Mouse (Mus musculus) stomach, embryonic 15.5 days (tissue): ENCODE measurements at regions not wholly inside any gene's neighbourhood (a gene's known extent, or its start where the extent isn't known, plus 50 kb on each side); places are given as distances from the start of the nearest gene placed in this dataset.

Experiments
- ATAC-seq: fragments of 200-750 bp; cut with Nextera tagmentation; 2 replicates; pipeline ENCODE4 v1.8.0; 2017; ENCODE audit warnings: low read depth, moderate number of reproducible peaks, moderate TSS enrichment; ENCODE audit not compliant: insufficient read depth, low FRiP score
- H3K27ac ChIP-seq: fragments of 300-500 bp; sonication (generic); 2 replicates; pipeline ENCODE4 v1.5.1; 2015; ENCODE audit warnings: mild to moderate bottlenecking, inconsistent platforms
- H3K27me3 ChIP-seq: fragments of 300-500 bp; sonication (generic); replicated peaks from 2 replicates; pipeline ENCODE4 v1.6.1; 2015; ENCODE audit warnings: inconsistent platforms
- H3K36me3 ChIP-seq: fragments of 300-500 bp; sonication (generic); 2 replicates; pipeline ENCODE4 v1.6.1; 2015; ENCODE audit warnings: inconsistent platforms
- H3K4me1 ChIP-seq: fragments of 300-500 bp; sonication (generic); 2 replicates; pipeline ENCODE4 v1.6.1; 2015; ENCODE audit warnings: inconsistent platforms
- H3K4me2 ChIP-seq: fragments of 300-500 bp; sonication (generic); 2 replicates; pipeline ENCODE4 v1.6.1; 2015; ENCODE audit warnings: mild to moderate bottlenecking, inconsistent platforms
- H3K4me3 ChIP-seq: fragments of 300-500 bp; sonication (generic); replicated peaks from 2 replicates; pipeline ENCODE4 v1.5.1; 2015; ENCODE audit warnings: inconsistent platforms
- H3K9ac ChIP-seq: fragments of 300-500 bp; sonication (generic); 2 replicates; pipeline ENCODE4 v1.6.1; 2015; ENCODE audit warnings: inconsistent platforms
- H3K9me3 ChIP-seq: fragments of 300-500 bp; sonication (generic); 2 replicates; pipeline ENCODE4 v1.6.1; 2016; ENCODE audit warnings: inconsistent platforms
- WGBS: fragments of 180-500 bp; shearing (Covaris S2); methylation state at CpG from one replicate; pipeline ENCODE4 v1.1.7; 2015; 5-methylcytosine and 5-hydroxymethylcytosine counted together

DNA sequence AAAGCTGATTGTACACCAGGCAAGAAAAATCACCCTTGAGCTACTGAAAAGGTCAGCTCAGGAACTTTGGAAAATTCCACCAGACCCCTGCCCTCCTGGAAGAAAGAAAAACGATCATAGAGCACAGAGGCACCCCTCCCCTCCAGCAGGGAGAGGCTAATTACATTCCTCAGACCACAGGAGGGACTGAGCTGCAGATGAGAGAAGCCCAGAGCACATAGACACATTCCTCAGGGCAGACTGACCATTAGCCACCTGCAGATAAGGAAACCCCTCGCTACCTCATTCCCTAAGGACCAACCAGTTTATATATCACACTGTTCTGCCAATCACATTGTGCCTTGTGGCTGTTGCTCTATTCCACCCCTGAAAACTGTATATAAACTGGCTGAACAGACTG, 230.3 kb downstream of the Parp8 start:
- H3K4me3 ChIP-seq, result no peak overlapping the region
- H3K9ac ChIP-seq, result no peak overlapping the region
- 30% methylated on average over 2 of the region's 2 CpGs for WGBS
- no peaks in the 10 kb centered on the region for H3K27me3 ChIP-seq
- no peak overlapping the region for H3K4me2 ChIP-seq
- no peaks in the 10 kb centered on the region for H3K9me3 ChIP-seq
- no peak for ATAC-seq
- H3K4me1 ChIP-seq, result no peaks in the 10 kb centered on the region
- H3K36me3 ChIP-seq, result no peaks in the 10 kb centered on the region
- no peak overlapping the region for H3K27ac ChIP-seq

DNA sequence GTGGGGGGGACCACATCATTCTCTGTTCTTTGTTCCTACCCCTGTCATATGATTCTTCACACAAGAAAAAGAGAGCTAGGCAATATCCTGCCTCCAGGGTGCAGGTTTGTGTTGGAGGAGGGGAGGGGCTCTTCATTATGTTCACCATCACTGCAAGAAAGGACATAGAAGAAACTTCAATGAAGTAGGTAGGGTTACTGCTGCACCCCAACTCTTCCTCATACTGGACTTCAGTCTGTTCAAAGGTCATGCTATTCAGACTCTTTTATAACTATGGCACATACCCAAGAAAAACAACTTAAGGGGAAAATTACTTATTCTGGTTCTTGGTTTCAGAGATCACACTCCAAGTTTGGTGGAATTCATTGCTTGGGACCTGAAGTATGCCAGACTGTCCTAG, 243.7 kb downstream of the Parp8 start:
- H3K4me2 ChIP-seq, result no peak overlapping the region

DNA sequence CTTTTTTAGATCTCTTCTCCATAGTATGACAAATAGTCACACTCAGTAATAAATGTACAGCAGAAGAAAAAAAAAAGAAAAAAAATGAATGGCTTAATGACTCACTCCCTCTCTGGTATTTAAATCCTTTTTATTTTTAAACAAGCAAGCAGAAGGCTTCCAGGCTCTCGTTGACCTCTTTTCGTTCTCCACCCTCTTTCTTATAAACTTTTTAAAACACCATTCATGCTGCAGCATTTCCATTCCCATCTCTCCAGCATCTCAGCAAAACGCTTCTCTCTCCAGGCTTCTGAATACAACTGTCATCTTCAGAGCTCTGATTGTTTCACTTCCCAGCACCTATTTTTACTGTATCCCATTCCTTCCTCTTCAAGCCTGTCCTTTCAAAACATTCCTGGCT, 259.8 kb downstream of the Parp8 start:
- 44% methylated on average over 3 of the region's 3 CpGs for WGBS
- Histone ChIP-seq H3K4me3 (no peak overlapping the region), H3K27me3 (no peaks in the 10 kb centered on the region)

More for the DNA sequence above, 243.7 kb downstream of the Parp8 start:
- no peak overlapping the region for H3K4me3 ChIP-seq
- H3K9me3 ChIP-seq, result no peaks in the 10 kb centered on the region
- no peaks in the 10 kb centered on the region for H3K4me1 ChIP-seq
- no peak overlapping the region for H3K9ac ChIP-seq
- no peaks in the 10 kb centered on the region for H3K36me3 ChIP-seq
- H3K27ac ChIP-seq, result no peak overlapping the region
- no peak for ATAC-seq
- H3K27me3 ChIP-seq, result no peaks in the 10 kb centered on the region

DNA sequence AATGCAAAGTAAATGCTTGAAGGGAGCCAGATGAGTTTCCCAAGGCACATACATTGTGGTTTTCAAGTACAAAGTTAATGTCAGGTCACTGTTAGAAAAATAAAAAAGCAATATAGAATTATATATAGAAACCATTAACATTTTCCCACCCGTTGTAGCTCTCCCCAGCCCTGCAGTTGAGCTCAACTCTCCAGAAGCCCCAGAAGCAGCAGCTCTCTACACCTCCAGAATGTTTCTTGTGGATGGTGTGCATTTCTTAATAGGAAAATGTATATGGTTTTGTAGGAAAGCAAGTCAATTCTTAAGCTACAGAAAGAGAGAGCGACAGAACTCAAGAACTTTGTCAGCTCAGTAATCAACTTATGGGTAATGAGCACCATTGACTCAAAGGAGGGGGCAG, 265.4 kb downstream of the Parp8 start:
- no peaks in the 10 kb centered on the region for H3K27me3 ChIP-seq
- no peak for ATAC-seq
- 86% methylated on average over 2 of the region's 2 CpGs for WGBS
- H3K9me3 ChIP-seq, result no peaks in the 10 kb centered on the region
- H3K4me1 ChIP-seq, result no peaks in the 10 kb centered on the region
- no peak overlapping the region for H3K9ac ChIP-seq
- H3K36me3 ChIP-seq, result no peaks in the 10 kb centered on the region
- no peak overlapping the region for H3K27ac ChIP-seq
- H3K4me3 ChIP-seq, result no peak overlapping the region
- no peak overlapping the region for H3K4me2 ChIP-seq

More for the DNA sequence above, 259.8 kb downstream of the Parp8 start:
- no peak for ATAC-seq
- H3K9me3 ChIP-seq, result no peaks in the 10 kb centered on the region
- H3K9ac ChIP-seq, result no peak overlapping the region
- no peaks in the 10 kb centered on the region for H3K36me3 ChIP-seq
- H3K27ac ChIP-seq, result no peak overlapping the region
- no peak overlapping the region for H3K4me2 ChIP-seq
- no peaks in the 10 kb centered on the region for H3K4me1 ChIP-seq

DNA sequence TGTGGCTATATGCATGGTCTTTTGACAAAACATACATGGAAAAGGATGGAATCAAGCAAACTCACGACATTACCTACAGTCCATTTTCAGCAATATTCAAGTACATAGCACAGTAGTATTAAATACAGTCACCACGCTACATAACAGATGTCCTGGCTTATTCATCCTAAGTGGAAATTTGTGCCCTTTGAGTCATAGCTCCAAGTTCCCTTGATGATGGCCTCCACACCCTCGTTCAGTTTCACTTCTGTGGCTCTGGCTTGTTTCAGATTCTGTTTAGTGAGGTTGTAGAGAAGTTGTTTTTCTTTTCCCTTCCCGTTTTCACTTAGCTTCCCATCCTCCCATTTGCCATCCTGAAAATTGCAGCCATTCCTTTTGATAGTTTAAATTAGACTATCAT, 284.5 kb downstream of the Parp8 start:
- H3K9ac ChIP-seq, result no peak overlapping the region
- no peaks in the 10 kb centered on the region for H3K27me3 ChIP-seq
- H3K4me1 ChIP-seq, result no peaks in the 10 kb centered on the region
- WGBS, result 67% methylated on average over 4 of the region's 4 CpGs
- H3K27ac ChIP-seq, result no peak overlapping the region
- no peaks in the 10 kb centered on the region for H3K9me3 ChIP-seq
- no peak overlapping the region for H3K4me3 ChIP-seq
- H3K36me3 ChIP-seq, result no peaks in the 10 kb centered on the region
- H3K4me2 ChIP-seq, result no peak overlapping the region
- no peak for ATAC-seq

DNA sequence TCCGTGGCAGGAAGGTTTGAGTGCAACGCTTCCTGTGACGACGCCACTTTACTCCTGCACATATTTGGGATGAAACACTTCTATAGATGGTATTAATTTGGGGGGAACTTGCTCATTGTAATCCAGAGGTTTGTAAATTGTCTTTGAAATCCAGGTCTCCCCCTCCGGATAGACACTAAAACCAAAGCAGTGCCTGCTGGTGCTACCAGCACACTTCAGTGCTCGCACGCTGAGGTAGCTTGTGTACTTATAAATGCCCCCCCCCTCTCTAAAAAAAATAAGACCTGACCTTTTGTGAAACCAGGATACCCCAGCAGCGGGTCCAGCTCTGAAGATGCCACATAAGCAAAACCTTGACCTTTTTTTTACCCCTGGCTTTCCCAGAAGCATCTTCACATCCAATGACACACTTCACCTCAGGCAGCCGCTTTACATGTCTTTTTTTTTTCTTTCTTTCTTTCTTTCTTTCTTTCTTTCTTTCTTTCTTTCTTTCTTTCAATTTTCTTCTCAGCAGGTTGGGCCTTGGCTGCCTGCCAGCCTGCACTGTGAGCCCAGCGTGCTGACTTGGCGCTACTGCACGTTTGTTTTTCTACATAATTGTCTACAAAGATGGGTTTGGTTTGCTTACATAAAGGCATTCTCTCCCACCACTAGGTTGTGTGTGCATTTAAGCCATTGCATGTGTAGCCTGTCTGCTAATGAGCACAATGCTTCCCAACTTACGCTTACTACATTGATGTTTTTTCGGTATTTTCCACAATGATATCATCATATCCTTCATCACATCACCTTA, 301.8 kb downstream of the Parp8 start:
- H3K4me1 ChIP-seq, result no peaks in the 10 kb centered on the region

DNA sequence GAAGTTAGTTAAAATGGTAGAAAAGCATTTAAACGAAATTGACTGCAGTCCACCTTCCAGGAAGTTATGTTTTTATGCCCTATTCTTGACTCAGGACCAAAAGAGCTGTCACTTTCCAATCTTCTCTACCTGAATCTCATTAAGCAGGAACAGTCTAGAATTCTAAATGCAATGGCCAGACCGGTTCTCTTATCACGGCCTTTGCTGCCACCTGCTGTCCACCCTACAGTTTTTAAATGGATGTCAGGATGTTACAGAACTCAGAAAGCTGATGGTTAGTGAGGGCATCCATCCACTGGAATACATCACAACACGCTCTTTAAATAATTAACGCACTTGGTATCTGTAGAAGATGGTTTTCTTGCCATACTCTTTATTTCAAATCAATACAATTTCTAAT, 310.5 kb downstream of the Parp8 start:
- ATAC-seq, result no peak
- Histone ChIP-seq H3K9me3 (no peaks in the 10 kb centered on the region), H3K4me3 (no peak overlapping the region), H3K27me3 (peaks cover 9% of the 10 kb centered on the region; the same call in 1 of the 2 replicates), H3K9ac (no peak overlapping the region), H3K36me3 (no peaks in the 10 kb centered on the region), H3K4me1 (no peaks in the 10 kb centered on the region), H3K4me2 (no peak overlapping the region), H3K27ac (no peak overlapping the region)
- WGBS, result 10% methylated on average over 5 of the region's 5 CpGs

More for the DNA sequence above, 301.8 kb downstream of the Parp8 start:
- Histone ChIP-seq H3K36me3 (no peaks in the 10 kb centered on the region), H3K4me3 (no peak overlapping the region), H3K9me3 (no peaks in the 10 kb centered on the region), H3K27me3 (no peaks in the 10 kb centered on the region), H3K4me2 (no peak overlapping the region), H3K9ac (no peak overlapping the region), H3K27ac (no peak overlapping the region)
- WGBS, result 64% methylated on average over 14 of the region's 14 CpGs
- ATAC-seq, result no peak

DNA sequence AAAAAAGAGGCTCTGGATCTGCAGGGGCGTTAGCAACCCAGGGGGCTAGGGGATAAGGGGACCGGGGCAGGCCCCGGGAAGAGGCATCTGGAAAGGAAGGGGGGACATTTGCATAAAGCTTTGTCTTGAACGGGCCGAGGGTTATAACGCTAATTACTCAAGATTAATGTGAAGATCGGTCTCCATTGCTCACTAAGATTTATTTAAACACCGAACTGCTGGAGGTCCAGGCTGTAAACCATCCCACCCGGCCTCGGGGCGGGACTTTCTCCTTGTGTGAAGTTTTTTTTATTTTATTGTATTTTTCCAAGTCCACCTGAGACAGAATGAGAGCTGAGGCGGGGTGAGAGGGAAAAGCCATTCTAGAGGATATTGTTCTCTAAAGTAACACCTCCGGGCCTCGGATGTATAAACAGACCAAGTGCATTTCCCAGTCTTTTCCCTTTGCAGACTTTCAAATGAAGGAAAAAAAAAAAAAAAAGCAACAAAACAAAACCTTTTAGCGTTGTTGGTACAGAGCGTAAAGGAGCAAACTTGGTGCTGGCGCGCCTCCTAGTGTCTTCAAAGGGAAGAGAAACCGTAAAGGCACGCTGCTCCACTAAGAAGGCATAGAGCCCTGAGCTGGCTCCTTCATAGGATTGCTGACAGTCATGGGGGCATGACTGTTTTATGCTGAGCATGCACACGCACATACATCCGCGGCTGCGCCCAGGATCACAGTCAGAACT, 313.3 kb downstream of the Parp8 start:
- H3K4me2 ChIP-seq, result peak overlapping the region; percentile 72
- H3K9ac ChIP-seq, result no peak overlapping the region
- peak overlapping the region; percentile 38 for H3K4me3 ChIP-seq
- under 1% methylated on average over 24 of the region's 24 CpGs for WGBS
- no peaks in the 10 kb centered on the region for H3K9me3 ChIP-seq
- H3K4me1 ChIP-seq, result no peaks in the 10 kb centered on the region
- H3K36me3 ChIP-seq, result no peaks in the 10 kb centered on the region
- peak overlapping the region; percentile 49; the same call in 1 of the 2 replicates for H3K27ac ChIP-seq
- ATAC-seq, result peak; percentile 74
- peaks cover 26% of the 10 kb centered on the region for H3K27me3 ChIP-seq

DNA sequence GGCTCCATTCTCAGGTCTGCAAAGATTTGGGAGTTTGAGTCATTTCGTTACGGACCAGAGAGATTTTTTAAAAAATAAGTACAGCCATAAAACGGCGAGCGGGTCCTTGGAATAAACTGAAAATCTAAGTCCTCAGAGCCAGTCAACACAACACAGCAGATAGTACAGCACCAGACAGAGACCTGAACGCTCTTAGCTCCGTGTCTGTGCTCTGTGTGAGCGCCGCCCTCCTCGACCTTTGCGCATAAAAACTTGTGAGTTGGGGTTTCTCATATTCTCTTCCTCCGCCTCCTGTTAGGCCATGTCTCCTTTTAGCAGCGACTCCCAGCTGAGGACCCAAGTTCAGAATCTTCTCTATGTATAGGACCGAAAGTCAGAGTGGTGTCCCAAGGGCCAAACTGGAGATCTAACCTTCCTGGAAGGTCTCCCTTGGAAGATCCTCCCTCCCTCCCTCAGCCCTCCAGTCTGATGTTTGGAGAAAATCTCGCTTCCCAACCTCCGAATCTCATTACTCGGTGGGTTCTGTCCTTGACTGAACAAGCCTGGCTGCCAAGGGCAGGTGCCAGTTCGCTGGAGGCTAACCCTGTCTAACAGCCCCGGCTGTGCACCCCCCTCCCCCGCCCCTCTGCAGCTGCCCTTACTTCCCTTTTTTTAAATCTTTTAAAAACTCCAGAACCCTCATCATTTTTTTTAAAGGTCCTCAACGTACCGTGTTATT, 314.0 kb downstream of the Parp8 start:
- ATAC-seq, result no peak
- Histone ChIP-seq H3K27ac (peak overlapping the region; percentile 49), H3K9ac (no peak overlapping the region)

DNA sequence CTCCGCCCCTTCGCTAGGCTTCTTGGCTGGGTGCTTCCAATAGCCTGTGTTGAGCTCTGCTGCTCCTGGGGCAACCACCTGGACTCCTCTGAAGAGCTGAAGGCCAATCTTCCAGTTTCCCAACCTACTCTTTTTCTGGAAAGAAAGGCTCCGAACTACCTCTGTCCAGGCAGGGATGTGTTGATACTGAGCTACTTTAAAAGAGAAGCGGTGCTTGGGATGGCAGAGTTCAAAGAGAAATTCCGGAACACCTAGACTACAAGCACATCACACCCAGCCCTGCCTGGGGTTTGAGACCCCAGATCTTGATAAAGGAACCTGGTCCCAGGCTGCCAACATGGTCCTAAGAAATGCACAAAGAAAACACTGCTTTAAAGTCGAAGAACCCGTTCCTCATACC, 315.7 kb downstream of the Parp8 start:
- 34% methylated on average over 7 of the region's 7 CpGs for WGBS
- H3K9ac ChIP-seq, result no peak overlapping the region
- peaks cover 35% of the 10 kb centered on the region for H3K27me3 ChIP-seq
- H3K4me2 ChIP-seq, result no peak overlapping the region; the same call in 1 of the 2 replicates
- no peaks in the 10 kb centered on the region for H3K9me3 ChIP-seq
- 0 out of 2 replicates have a peak, but pooled peaks cover 6% of the 10 kb centered on the region for H3K4me1 ChIP-seq
- no peak overlapping the region for H3K4me3 ChIP-seq
- peak overlapping the region; percentile 36 for H3K27ac ChIP-seq
- no peak for ATAC-seq
- H3K36me3 ChIP-seq, result no peaks in the 10 kb centered on the region

More for the DNA sequence above, 314.0 kb downstream of the Parp8 start:
- Histone ChIP-seq H3K9me3 (no peaks in the 10 kb centered on the region), H3K4me2 (peak overlapping the region; percentile 72), H3K4me1 (no peaks in the 10 kb centered on the region), H3K27me3 (peaks cover 26% of the 10 kb centered on the region), H3K36me3 (no peaks in the 10 kb centered on the region), H3K4me3 (peak overlapping the region; percentile 38)
- WGBS, result 4% methylated on average over 22 of the region's 22 CpGs

DNA sequence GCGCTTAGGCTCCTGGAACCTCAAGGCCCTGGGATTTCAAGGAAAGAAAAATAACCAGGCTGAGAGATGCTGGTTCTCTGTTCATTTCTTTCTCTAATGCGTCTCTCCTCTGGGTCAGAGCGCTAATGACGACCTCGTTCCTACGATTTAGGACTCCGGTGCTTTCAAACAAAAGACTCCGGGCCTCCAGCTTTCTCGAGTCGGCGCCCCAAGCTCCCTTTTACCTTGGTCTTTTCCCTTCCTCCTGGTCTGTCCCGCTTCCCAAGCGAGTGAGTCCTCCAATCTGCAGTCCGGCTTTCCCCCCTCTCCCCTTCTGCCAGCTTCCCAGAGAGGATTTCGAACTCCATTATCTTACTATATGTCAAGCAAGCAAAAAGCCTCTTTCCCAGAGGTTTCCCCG, 316.5 kb downstream of the Parp8 start:
- H3K9me3 ChIP-seq, result no peaks in the 10 kb centered on the region
- H3K27ac ChIP-seq, result peak overlapping the region; percentile 80
- no peak overlapping the region for H3K9ac ChIP-seq
- peaks cover 30% of the 10 kb centered on the region for H3K27me3 ChIP-seq
- H3K36me3 ChIP-seq, result no peaks in the 10 kb centered on the region
- WGBS, result 7% methylated on average over 16 of the region's 16 CpGs
- peak overlapping the region; percentile 47 for H3K4me2 ChIP-seq
- no peak for ATAC-seq
- H3K4me3 ChIP-seq, result peak overlapping the region; percentile 31
- H3K4me1 ChIP-seq, result 0 out of 2 replicates have a peak, but pooled peaks cover 6% of the 10 kb centered on the region

DNA sequence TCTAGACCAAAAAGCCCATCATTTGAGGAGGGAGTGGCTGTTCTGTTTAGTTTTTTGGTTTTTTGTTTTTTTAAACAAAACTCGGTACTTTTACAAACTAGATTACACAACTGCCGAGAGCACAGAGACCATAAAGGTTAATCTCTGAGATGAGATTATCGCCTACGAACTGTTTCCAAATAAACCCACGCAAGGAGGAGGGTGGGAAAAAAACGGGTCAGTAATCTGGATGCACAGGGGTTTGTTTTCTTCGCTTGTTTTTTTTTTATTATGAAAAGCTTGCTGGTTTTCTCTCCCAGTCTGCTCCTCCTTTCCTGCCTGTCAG, 316.9 kb downstream of the Parp8 start:
- no peaks in the 10 kb centered on the region for H3K9me3 ChIP-seq
- peak overlapping the region; percentile 31 for H3K4me3 ChIP-seq
- H3K4me1 ChIP-seq, result 0 out of 2 replicates have a peak, but pooled peaks cover 6% of the 10 kb centered on the region
- peak overlapping the region; percentile 47 for H3K4me2 ChIP-seq
- peak overlapping the region; percentile 80; the same call in 1 of the 2 replicates for H3K27ac ChIP-seq
- WGBS, result 4% methylated on average over 7 of the region's 7 CpGs
- no peak overlapping the region for H3K9ac ChIP-seq
- ATAC-seq, result no peak
- peaks cover 28% of the 10 kb centered on the region for H3K27me3 ChIP-seq
- no peaks in the 10 kb centered on the region for H3K36me3 ChIP-seq
